Mouse (Mus musculus): ENCODE results near the gene Cers6. TPM values are rescaled to one million over a fixed set of nuclear protein-coding genes. Genes with fewer than 3 reads are reported as not detected.

Cers6 gene
- polyA plus RNA-seq, 1 experiment, result 17.8 TPM

GRCm38 (mm10) chr2:69061313-69061712 is 200.1 kb downstream of the Cers6 start:
- DNase-seq (ENCODE audit: low read depth), result no peak

- DNase-seq (ENCODE audit: low read depth), result no peak
These were observed 200.9 kb downstream of the Cers6 start for GRCm38 (mm10) chr2:69061910-69062689.

GRCm38 (mm10) chr2:69064759-69065158 is 203.5 kb downstream of the Cers6 start:
- DNase-seq (ENCODE audit: low read depth), result no peak

GRCm38 (mm10) chr2:69071440-69072235 is 210.4 kb downstream of the Cers6 start:
- no peak for DNase-seq (ENCODE audit: low read depth)

- DNase-seq (ENCODE audit: low read depth), result no peak
These were observed 215.9 kb downstream of the Cers6 start for GRCm38 (mm10) chr2:69077189-69077588.

GRCm38 (mm10) chr2:69080760-69081159 is 219.5 kb downstream of the Cers6 start:
- DNase-seq (ENCODE audit: low read depth), result no peak

GRCm38 (mm10) chr2:69082499-69083197 is 221.4 kb downstream of the Cers6 start:
- no peak for DNase-seq (ENCODE audit: low read depth)

GRCm38 (mm10) chr2:69083198-69083509 is 221.9 kb downstream of the Cers6 start:
- DNase-seq (ENCODE audit: low read depth), result no peak

GRCm38 (mm10) chr2:69084416-69084815 is 223.2 kb downstream of the Cers6 start:
- DNase-seq (ENCODE audit: low read depth), result no peak

- DNase-seq (ENCODE audit: low read depth), result no peak
These were observed 225.4 kb downstream of the Cers6 start for GRCm38 (mm10) chr2:69086505-69087260.

- no peak for DNase-seq (ENCODE audit: low read depth)
These were observed 234.6 kb downstream of the Cers6 start for GRCm38 (mm10) chr2:69095836-69096235.

GRCm38 (mm10) chr2:69096821-69097220 is 235.6 kb downstream of the Cers6 start:
- DNase-seq (ENCODE audit: low read depth), result no peak

- no peak for DNase-seq (ENCODE audit: low read depth)
These were observed 236.3 kb downstream of the Cers6 start for GRCm38 (mm10) chr2:69097526-69097925.

GRCm38 (mm10) chr2:69098701-69099100 is 237.5 kb downstream of the Cers6 start:
- DNase-seq (ENCODE audit: low read depth), result no peak

- no peak for DNase-seq (ENCODE audit: low read depth)
These were observed 237.9 kb downstream of the Cers6 start for GRCm38 (mm10) chr2:69099147-69099546.

GRCm38 (mm10) chr2:69100706-69101105 is 239.5 kb downstream of the Cers6 start:
- no peak for DNase-seq (ENCODE audit: low read depth)

- no peak for DNase-seq (ENCODE audit: low read depth)
These were observed 242.3 kb downstream of the Cers6 start for GRCm38 (mm10) chr2:69103526-69103925.

GRCm38 (mm10) chr2:69104511-69105145 is 243.4 kb downstream of the Cers6 start:
- no peak for DNase-seq (ENCODE audit: low read depth)

GRCm38 (mm10) chr2:69109246-69109645 is 248.0 kb downstream of the Cers6 start:
- no peak for DNase-seq (ENCODE audit: low read depth)

- DNase-seq (ENCODE audit: low read depth), result no peak
These were observed 248.5 kb downstream of the Cers6 start for GRCm38 (mm10) chr2:69109710-69110109.

- DNase-seq (ENCODE audit: low read depth), result no peak
These were observed 251.4 kb downstream of the Cers6 start for GRCm38 (mm10) chr2:69112609-69113008.

All from gonadal fat pad, adult 2 months (tissue).